Mouse (Mus musculus): ENCODE data around the gene Mapk12.

- TF ChIP-seq CTCF (IDR thresholded peaks at IDR 0.05; ENCODE audit: low read depth), result peak; percentile 85
- TF ChIP-seq EP300 (IDR thresholded peaks at IDR 0.05; ENCODE audit: low read depth), result no peak
These were observed 17.5 kb upstream of the Mapk12 start for GRCm38 (mm10) chr15:89157954-89158353.

All from liver, embryonic 14.5 days (tissue).